Mouse (Mus musculus) stomach, embryonic 16.5 days (tissue): ENCODE measurements around the gene Cdipt. TPM values are rescaled to one million over a fixed set of nuclear protein-coding genes. Genes with fewer than 3 reads are reported as not detected.

Experiments used
- ATAC-seq: fragments of 200-750 bp; cut with Nextera tagmentation; 2 replicates; pipeline ENCODE4 v1.8.0; 2017; ENCODE audit warnings: moderate number of reproducible peaks, moderate TSS enrichment; ENCODE audit not compliant: insufficient read depth, low FRiP score
- H3K27ac ChIP-seq: fragments of 300-500 bp; sonication (generic); 2 replicates; pipeline ENCODE4 v1.5.1; 2014; ENCODE audit warnings: low read length
- H3K27me3 ChIP-seq: fragments of 300-500 bp; sonication (generic); 2 replicates; pipeline ENCODE4 v1.6.1; 2014; ENCODE audit warnings: low read length, control low read depth, mixed read lengths; ENCODE audit not compliant: control insufficient read depth, insufficient read depth
- H3K36me3 ChIP-seq: fragments of 300-500 bp; sonication (generic); 2 replicates; pipeline ENCODE4 v1.6.1; 2014; ENCODE audit warnings: low read length; ENCODE audit not compliant: control insufficient read depth, insufficient read depth
- H3K4me1 ChIP-seq: fragments of 300-500 bp; sonication (generic); 2 replicates; pipeline ENCODE4 v1.6.1; 2014; ENCODE audit warnings: low read length, control low read depth, mixed read lengths; ENCODE audit not compliant: control insufficient read depth, insufficient read depth
- H3K4me2 ChIP-seq: fragments of 300-500 bp; sonication (generic); 2 replicates; pipeline ENCODE4 v1.6.1; 2014; ENCODE audit warnings: low read depth, low read length, mixed read lengths
- H3K4me3 ChIP-seq: fragments of 300-500 bp; sonication (generic); replicated peaks from 2 replicates; pipeline ENCODE4 v1.5.1; 2014; ENCODE audit warnings: mild to moderate bottlenecking, low read length
- H3K9ac ChIP-seq: fragments of 300-500 bp; sonication (generic); 2 replicates; pipeline ENCODE4 v1.6.1; 2014; ENCODE audit warnings: low read length
- H3K9me3 ChIP-seq: fragments of 300-500 bp; sonication (generic); replicated peaks from 2 replicates; pipeline ENCODE4 v1.6.1; 2016; ENCODE audit warnings: low read length, control low read depth; ENCODE audit not compliant: control insufficient read depth
- WGBS: fragments of 180-500 bp; shearing (Covaris S2); extraction: QIAGEN DNeasy Blood & Tissue Kit; methylation state at CpG from one replicate; pipeline ENCODE4 v1.1.7; 2014; 5-methylcytosine and 5-hydroxymethylcytosine counted together
- polyA plus RNA-seq: library from polyadenylated mRNA; unstranded; fragments of >200 nt; fragmentation: Nextera tagmentation; extraction: Ambion mirVana; gene quantifications from 2 replicates; pipeline ENCODE4 v1.2.1, GENCODE M21; 2015

Cdipt gene
- polyA plus RNA-seq: 110 and 125 TPM in 2 replicates

DNA sequence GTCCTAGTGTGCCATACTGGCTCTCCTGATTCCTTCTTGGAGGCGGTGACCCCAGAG, at the start of gene Cdipt:
Gene Cdipt (plus strand): TSS at position 22 of the 57 bp plus-strand sequence.
- H3K27me3 ChIP-seq: no peaks in the 10 kb centered on the region
- H3K4me3 ChIP-seq: peak within 1 kb of the TSS; percentile 98
- H3K4me1 ChIP-seq: no peaks in the 10 kb centered on the region
- peak within 1 kb of the TSS; percentile 97 for H3K27ac ChIP-seq
- WGBS: 17% methylated on average over 1 of the region's 1 CpGs
- no peak for ATAC-seq
- peak within 1 kb of the TSS; percentile 98 for H3K9ac ChIP-seq
- peaks cover 8% of the 10 kb centered on the region; the same call in 1 of the 2 replicates for H3K36me3 ChIP-seq
- no peaks in the 10 kb centered on the region for H3K9me3 ChIP-seq
- H3K4me2 ChIP-seq: peak within 1 kb of the TSS; percentile 74

DNA sequence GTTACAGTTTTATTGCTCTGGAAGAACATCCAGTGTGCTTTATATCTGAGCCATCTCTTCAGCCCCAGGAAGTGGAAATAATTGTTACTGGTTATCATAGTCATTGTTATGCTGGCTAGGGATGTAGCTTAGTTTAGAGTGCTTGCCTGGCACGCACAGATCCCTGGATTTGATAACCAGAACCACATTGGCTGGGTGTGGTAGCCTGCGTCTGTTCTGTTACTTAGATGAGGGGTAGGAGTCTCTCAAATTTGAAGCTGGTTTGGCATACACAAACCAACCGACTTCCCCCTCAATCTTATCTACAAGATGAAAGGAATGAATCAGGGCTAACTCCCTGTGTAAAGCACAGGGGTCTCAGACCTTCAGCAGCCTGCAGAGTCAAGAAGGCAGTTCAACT, 49.4 kb upstream of the Cdipt start:
- Histone ChIP-seq H3K4me2 (no peak overlapping the region), H3K9me3 (no peaks in the 10 kb centered on the region), H3K4me1 (peaks cover 20% of the 10 kb centered on the region), H3K4me3 (no peak overlapping the region), H3K27ac (no peak overlapping the region), H3K27me3 (no peaks in the 10 kb centered on the region), H3K9ac (no peak overlapping the region), H3K36me3 (no peaks in the 10 kb centered on the region)
- ATAC-seq: no peak
- 15% methylated on average over 3 of the region's 3 CpGs for WGBS

DNA sequence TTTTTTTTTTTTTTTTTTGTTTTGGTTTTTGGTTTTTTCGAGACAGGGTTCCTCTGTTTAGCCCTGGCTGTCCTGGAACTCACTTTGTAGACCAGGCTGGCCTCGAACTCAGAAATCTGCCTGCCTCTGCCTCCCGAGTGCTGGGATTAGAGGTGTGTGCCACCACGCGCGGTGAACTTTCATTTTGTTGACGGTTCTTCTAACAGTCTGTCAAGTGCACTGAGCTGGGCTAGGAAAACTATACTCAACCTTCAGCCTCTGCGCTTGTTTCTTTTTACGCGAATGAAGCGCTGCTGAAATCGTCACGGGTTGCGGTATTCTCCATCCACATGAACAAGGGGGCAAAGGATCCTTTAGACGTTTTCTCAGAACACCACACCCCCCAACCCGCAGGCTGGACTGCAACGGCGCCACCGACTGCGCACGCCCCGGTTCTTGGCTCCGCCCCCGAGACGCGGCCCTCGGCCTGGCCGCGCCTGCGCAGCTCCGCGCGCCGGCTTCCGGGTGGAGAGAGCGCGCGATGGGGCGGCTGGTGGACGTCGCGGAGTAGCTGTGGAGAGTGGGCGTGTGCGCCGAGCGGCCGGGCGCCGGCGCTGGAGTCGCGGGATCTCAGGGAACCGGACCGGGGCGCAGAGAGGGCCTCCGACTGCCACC, 47.2 kb upstream of the Cdipt start, which contains the start of gene Kctd13:
Gene Kctd13 (plus strand): TSS at position 496 of the 654 bp plus-strand sequence.
- Histone ChIP-seq H3K27me3 (no peaks in the 10 kb centered on the region), H3K36me3 (no peaks in the 10 kb centered on the region), H3K4me3 (peak within 1 kb of the TSS; percentile 90), H3K4me1 (peaks cover 8% of the 10 kb centered on the region; the same call in 1 of the 2 replicates), H3K9ac (peak within 1 kb of the TSS; percentile 88), H3K27ac (peak within 1 kb of the TSS; percentile 67), H3K4me2 (peak within 1 kb of the TSS; percentile 72), H3K9me3 (no peaks in the 10 kb centered on the region)
- ATAC-seq: peak; percentile 96
- 2% methylated on average over 56 of the region's 56 CpGs for WGBS

DNA sequence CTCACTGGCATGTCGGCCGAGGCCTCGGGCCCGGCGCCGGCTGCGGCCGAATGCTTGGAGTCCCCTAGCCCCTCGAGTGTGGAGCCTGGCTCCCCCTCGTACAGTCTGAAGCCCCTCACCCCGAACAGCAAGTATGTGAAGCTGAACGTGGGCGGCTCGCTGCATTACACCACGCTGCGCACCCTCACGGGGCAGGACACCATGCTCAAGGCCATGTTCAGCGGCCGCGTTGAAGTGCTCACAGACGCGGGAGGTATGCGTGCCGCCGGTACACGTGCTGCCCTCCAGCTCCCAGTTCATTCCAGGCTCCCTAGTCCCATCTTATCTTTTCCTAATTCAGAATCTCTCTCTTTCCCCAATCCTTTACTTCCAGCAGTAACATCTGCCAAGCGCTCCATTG, 46.7 kb upstream of the Cdipt start:
- H3K36me3 ChIP-seq: no peaks in the 10 kb centered on the region
- H3K27me3 ChIP-seq: no peaks in the 10 kb centered on the region
- ATAC-seq: no peak
- peak overlapping the region; percentile 72 for H3K4me2 ChIP-seq
- H3K27ac ChIP-seq: peak overlapping the region; percentile 67
- WGBS: 0% methylated on average over 26 of the region's 27 CpGs
- H3K9ac ChIP-seq: peak overlapping the region; percentile 88
- peaks cover 8% of the 10 kb centered on the region; the same call in 1 of the 2 replicates for H3K4me1 ChIP-seq
- no peaks in the 10 kb centered on the region for H3K9me3 ChIP-seq
- peak overlapping the region; percentile 90 for H3K4me3 ChIP-seq

DNA sequence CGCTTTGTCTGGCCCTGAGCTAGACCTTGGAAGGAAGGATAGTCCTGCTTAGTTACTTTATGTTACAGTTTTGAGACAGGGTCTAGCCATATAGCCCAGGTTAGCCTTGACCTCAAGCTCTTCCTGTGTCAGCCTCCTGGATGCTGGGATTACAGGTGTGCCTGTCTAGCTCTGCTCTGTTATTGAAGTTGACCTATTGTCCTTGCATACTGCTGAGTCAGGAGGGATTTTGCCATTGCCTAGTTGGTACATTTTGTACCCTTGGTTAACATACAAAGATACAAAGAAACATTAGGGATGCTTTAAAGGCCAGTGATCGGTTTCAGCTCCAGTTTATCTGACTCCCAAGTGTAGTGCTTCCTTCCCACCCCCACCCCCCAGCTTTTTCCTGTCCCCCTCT, 43.1 kb upstream of the Cdipt start:
- Histone ChIP-seq H3K27me3 (no peaks in the 10 kb centered on the region), H3K4me2 (no peak overlapping the region), H3K27ac (no peak overlapping the region), H3K9ac (no peak overlapping the region), H3K4me3 (no peak overlapping the region), H3K36me3 (no peaks in the 10 kb centered on the region), H3K4me1 (peaks cover 8% of the 10 kb centered on the region; the same call in 1 of the 2 replicates), H3K9me3 (no peaks in the 10 kb centered on the region)
- WGBS: 92% methylated on average over 2 of the region's 2 CpGs
- no peak for ATAC-seq

DNA sequence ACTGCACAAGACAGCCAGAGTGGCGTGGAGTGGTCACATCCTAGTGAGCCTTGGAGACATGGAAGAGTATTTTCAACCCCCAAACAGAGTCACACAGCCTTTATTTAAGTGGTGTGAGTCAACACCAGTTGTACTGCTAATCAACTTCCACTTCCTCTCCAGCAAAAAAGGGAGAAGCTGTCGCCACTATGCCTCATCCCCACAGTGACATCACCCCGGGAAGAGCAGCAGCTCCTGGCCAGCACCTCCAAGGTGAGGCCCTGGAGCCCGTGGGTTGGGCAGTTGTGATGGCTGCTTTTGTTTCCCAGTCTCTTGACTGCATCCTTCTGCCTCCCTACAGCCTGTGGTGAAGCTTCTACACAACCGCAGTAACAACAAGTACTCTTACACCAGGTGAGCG, 34.5 kb upstream of the Cdipt start:
- H3K4me1 ChIP-seq: no peaks in the 10 kb centered on the region
- H3K27ac ChIP-seq: no peak overlapping the region
- H3K4me3 ChIP-seq: no peak overlapping the region
- no peaks in the 10 kb centered on the region for H3K36me3 ChIP-seq
- H3K9ac ChIP-seq: no peak overlapping the region
- no peaks in the 10 kb centered on the region for H3K27me3 ChIP-seq
- no peak for ATAC-seq
- 49% methylated on average over 6 of the region's 6 CpGs for WGBS
- H3K9me3 ChIP-seq: no peaks in the 10 kb centered on the region
- no peak overlapping the region for H3K4me2 ChIP-seq

DNA sequence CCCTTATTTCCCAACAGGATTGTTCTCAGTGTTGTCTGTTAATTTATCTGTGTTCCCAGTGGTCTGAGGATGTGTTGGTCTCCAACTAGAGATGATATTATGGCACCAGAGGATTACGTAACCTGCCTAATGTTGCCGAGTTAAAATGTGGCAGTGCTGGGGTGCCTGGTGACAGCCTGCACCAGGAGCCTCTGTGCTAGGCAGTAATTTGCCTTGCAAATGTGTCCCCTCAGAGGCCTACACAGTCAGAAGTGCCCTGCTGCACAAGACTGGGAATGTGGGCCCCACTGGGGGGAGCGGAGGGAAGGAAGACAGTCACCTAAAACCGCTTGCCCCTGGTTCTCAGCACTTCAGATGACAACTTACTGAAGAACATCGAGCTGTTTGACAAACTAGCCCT, 33.9 kb upstream of the Cdipt start:
- H3K36me3 ChIP-seq: no peaks in the 10 kb centered on the region
- H3K4me1 ChIP-seq: no peaks in the 10 kb centered on the region
- H3K27me3 ChIP-seq: no peaks in the 10 kb centered on the region
- no peak for ATAC-seq
- WGBS: 85% methylated on average over 5 of the region's 5 CpGs
- no peak overlapping the region for H3K27ac ChIP-seq
- no peak overlapping the region for H3K4me2 ChIP-seq
- no peaks in the 10 kb centered on the region for H3K9me3 ChIP-seq
- no peak overlapping the region for H3K4me3 ChIP-seq
- no peak overlapping the region for H3K9ac ChIP-seq

DNA sequence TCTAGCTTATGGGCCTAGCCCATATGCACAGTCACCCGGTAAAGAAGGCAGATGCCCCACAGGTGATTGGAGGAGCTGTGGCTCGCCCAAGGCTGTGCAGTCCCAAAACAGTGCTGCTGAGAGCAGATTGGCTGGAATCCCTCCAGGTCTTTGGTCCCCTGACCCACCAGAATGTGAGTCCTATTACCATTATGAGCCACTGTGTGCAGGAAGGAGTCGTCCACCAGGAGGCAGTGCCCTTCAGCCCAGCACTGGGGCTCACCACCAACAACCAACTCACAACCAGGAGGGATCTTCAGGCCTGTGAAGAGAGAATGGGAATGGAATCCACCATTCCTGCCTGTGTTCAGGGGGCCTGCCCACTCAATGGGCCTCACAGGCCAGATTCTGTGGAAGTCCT, 29.2 kb upstream of the Cdipt start:
- no peak overlapping the region for H3K4me2 ChIP-seq
- peaks cover 17% of the 10 kb centered on the region for H3K27me3 ChIP-seq
- H3K4me1 ChIP-seq: peaks cover 7% of the 10 kb centered on the region; the same call in 1 of the 2 replicates
- no peak overlapping the region for H3K27ac ChIP-seq
- no peak for ATAC-seq
- no peak overlapping the region for H3K4me3 ChIP-seq
- 43% methylated on average over 3 of the region's 3 CpGs for WGBS
- no peak overlapping the region for H3K9ac ChIP-seq
- no peaks in the 10 kb centered on the region for H3K36me3 ChIP-seq
- H3K9me3 ChIP-seq: no peaks in the 10 kb centered on the region

DNA sequence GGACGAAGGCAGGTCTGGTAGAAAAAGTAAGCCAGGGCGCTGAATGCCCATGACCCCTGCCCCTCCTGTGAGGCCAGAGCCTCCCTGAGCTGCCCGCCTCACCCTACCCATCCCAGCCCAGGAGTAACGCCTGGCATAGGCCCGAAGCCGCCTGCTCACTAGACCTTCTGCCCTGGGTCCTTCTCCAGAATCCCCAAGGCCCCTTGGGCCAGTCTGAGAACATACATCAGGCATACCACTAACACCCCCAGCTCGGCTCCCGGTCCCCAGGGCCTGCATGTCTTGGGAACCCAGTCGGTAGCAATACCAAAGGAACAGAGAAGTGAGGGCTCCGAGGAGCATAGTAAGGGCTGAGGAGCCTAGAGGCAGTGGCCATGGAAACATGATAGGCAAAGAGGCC, 27.1 kb upstream of the Cdipt start:
- no peaks in the 10 kb centered on the region for H3K36me3 ChIP-seq
- H3K4me1 ChIP-seq: peaks cover 7% of the 10 kb centered on the region; the same call in 1 of the 2 replicates
- ATAC-seq: no peak
- WGBS: 72% methylated on average over 10 of the region's 10 CpGs
- no peak overlapping the region for H3K4me2 ChIP-seq
- peaks cover 19% of the 10 kb centered on the region for H3K27me3 ChIP-seq
- no peak overlapping the region for H3K27ac ChIP-seq
- no peaks in the 10 kb centered on the region for H3K9me3 ChIP-seq
- no peak overlapping the region for H3K4me3 ChIP-seq
- no peak overlapping the region for H3K9ac ChIP-seq
